Mouse (Mus musculus) activated CD4-positive, CD25-positive, alpha-beta regulatory T cell, adult 9 weeks (primary cell): ENCODE measurements around the gene Mrpl58. TPM values are rescaled to one million over a fixed set of nuclear protein-coding genes. Genes with fewer than 3 reads are reported as not detected.

Experiments
- polyA plus RNA-seq: library from polyadenylated mRNA; unstranded; fragments of 100-300 nt; shearing (Covaris generic); gene quantifications from one replicate; pipeline ENCODE4 v1.2.1, GENCODE M21; 2017

Gene Mrpl58
- polyA plus RNA-seq: 163 TPM

GRCm38 (mm10) chr11:115403338-115404124 lies at the start of gene Mrpl58:
Gene Mrpl58, plus strand, starts transcription at chr11:115403752.

GRCm38 (mm10) chr11:115367395-115367944 lies 36.1 kb upstream of the Mrpl58 start, which contains the start of gene Hid1:
Gene Hid1, minus strand, starts transcription at chr11:115367756.

GRCm38 (mm10) chr11:115381743-115382539 lies 21.6 kb upstream of the Mrpl58 start, which contains the start of gene Cdr2l:
Gene Cdr2l, plus strand, starts transcription at chr11:115381916.

GRCm38 (mm10) chr11:115419531-115420237 lies 16.1 kb downstream of the Mrpl58 start, which contains the start of the genes Atp5h and Kctd2:
Gene Atp5h, minus strand, starts transcription at chr11:115419962.
Gene Kctd2, plus strand, starts transcription at chr11:115420128.

GRCm38 (mm10) chr11:115439906-115440595 lies 36.5 kb downstream of the Mrpl58 start, which contains the start of gene Trim80:
Gene Trim80, plus strand, starts transcription at chr11:115440545.

Other genes starting within 250 kb of the Mrpl58 start
- gene Slc9a3r1, start 240.4 kb upstream of the Mrpl58 start, polyA plus RNA-seq: 578 TPM
- 18.5 TPM for gene Tmem104, start 216.3 kb upstream of the Mrpl58 start, polyA plus RNA-seq
- gene Nat9, start 215.9 kb upstream of the Mrpl58 start, polyA plus RNA-seq: 17.9 TPM
- not detected for gene Grin2c, start 136.5 kb upstream of the Mrpl58 start, polyA plus RNA-seq
- gene Fdxr, start 126.7 kb upstream of the Mrpl58 start, polyA plus RNA-seq: 37.9 TPM
- 1.2 TPM for gene Fads6, start 106.1 kb upstream of the Mrpl58 start, polyA plus RNA-seq
- not detected for gene Otop2, start 96.6 kb upstream of the Mrpl58 start, polyA plus RNA-seq
- gene Ush1g, start 81.7 kb upstream of the Mrpl58 start, polyA plus RNA-seq: not detected
- not detected for gene Otop3, start 69.0 kb upstream of the Mrpl58 start, polyA plus RNA-seq
- 3.7 TPM for gene Hid1, start 36.0 kb upstream of the Mrpl58 start, polyA plus RNA-seq
- gene Cdr2l, start 21.8 kb upstream of the Mrpl58 start, polyA plus RNA-seq: not detected
- 739 TPM for gene Atp5h, start 16.2 kb downstream of the Mrpl58 start, polyA plus RNA-seq
- gene Kctd2, start 16.4 kb downstream of the Mrpl58 start, polyA plus RNA-seq: 3.2 TPM
- gene Trim80, start 36.8 kb downstream of the Mrpl58 start, polyA plus RNA-seq: 0.13 TPM
- gene Slc16a5, start 58.7 kb downstream of the Mrpl58 start, polyA plus RNA-seq: 6.2 TPM
- gene Armc7, start 71.9 kb downstream of the Mrpl58 start, polyA plus RNA-seq: 90.8 TPM
- 379 TPM for gene Nt5c, start 88.1 kb downstream of the Mrpl58 start, polyA plus RNA-seq
- gene Jpt1, start 110.6 kb downstream of the Mrpl58 start, polyA plus RNA-seq: 580 TPM
- gene Sumo2, start 132.5 kb downstream of the Mrpl58 start, polyA plus RNA-seq: 787 TPM
- gene Nup85, start 160.7 kb downstream of the Mrpl58 start, polyA plus RNA-seq: 81.5 TPM
- 61.6 TPM for gene Mrps7, start 200.2 kb downstream of the Mrpl58 start, polyA plus RNA-seq
- 61.9 TPM for gene Gga3, start 200.3 kb downstream of the Mrpl58 start, polyA plus RNA-seq
- 204 TPM for gene Mif4gd, start 209.2 kb downstream of the Mrpl58 start, polyA plus RNA-seq
- 76.3 TPM for gene Slc25a19, start 224.5 kb downstream of the Mrpl58 start, polyA plus RNA-seq